Mouse (Mus musculus) G1E (cell line): ENCODE results near the gene Fcf1.

Experiments
- CTCF ChIP-seq: IDR thresholded peaks from 2 replicates; pipeline ENCODE4 v1.5.1; 2012; ENCODE audit warnings: low read depth, low read length, inconsistent platforms, mixed read lengths
- GATA1 ChIP-seq: IDR thresholded peaks from 2 replicates; pipeline ENCODE4 v1.6.1; 2012; ENCODE audit warnings: borderline replicate concordance, low read length, inconsistent platforms, mixed read lengths

- TF ChIP-seq CTCF (no peak; the same call in 1 of the 2 replicates), GATA1 (no peak)
These were observed 62.0 kb downstream of the Fcf1 start for GRCm38 (mm10) chr12:85032710-85033109.
